Mouse (Mus musculus): ENCODE measurements at regions not wholly inside any gene's neighbourhood (a gene's known extent, or its start where the extent isn't known, plus 50 kb on each side); places are given as distances from the start of the nearest gene placed in this dataset.
A peak's percentile ranks its signal among the peaks of the same experiment; 100 is the strongest.

DNA sequence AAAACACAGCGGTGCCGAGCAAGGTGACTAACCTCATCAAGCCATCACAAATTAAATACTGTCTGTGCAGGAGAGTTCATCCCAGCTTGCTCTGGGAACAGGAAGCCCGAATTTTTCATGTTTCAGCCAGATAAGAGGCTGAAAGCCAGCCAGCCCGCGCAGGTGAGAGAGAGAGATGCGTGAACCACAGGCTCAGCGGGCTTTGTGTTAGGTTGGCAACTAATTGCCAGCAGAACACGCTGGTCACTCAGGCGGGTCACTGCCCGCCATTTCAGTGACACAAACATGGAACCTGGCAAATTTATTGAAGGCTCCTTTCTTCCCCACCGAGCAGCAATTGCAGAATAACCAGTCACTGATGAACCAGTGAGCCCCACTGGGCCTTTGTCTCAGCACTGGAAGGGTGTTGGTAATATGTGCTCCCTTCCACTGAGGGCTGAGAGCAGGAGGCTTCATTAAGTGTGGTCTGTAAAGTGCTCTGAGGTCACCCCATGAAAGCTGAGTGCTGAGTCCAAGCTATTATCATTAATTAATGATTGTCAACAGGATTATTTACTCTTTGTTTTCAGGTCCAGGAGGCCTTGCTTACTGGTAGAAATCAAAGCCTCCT, 282.6 kb upstream of the Kirrel3 start:
- Histone ChIP-seq H3K27ac (ENCODE audit: insufficient read depth, low read length) (no peak overlapping the region), H3K4me1 (ENCODE audit: control insufficient read depth, insufficient read depth, low read length) (peaks cover 4% of the 10 kb centered on the region; the same call in 1 of the 2 replicates), H3K4me3 (replicated peaks; ENCODE audit: insufficient read depth, low read depth, low read length) (peak overlapping the region; percentile 1), H3K27me3 (ENCODE audit: control insufficient read depth, insufficient read depth, low read length) (no peaks in the 10 kb centered on the region)
- peak; percentile 20 to 25 for DNase-seq
- 12% methylated on average over 11 of the region's 11 CpGs for WGBS
- no peak for TF ChIP-seq CTCF (IDR thresholded peaks at IDR 0.05; ENCODE audit: borderline replicate concordance, insufficient read depth, low read depth, low read length)
- TF ChIP-seq POLR2A (IDR thresholded peaks at IDR 0.05; ENCODE audit: borderline replicate concordance, insufficient read depth, low read length) = no peak

DNA sequence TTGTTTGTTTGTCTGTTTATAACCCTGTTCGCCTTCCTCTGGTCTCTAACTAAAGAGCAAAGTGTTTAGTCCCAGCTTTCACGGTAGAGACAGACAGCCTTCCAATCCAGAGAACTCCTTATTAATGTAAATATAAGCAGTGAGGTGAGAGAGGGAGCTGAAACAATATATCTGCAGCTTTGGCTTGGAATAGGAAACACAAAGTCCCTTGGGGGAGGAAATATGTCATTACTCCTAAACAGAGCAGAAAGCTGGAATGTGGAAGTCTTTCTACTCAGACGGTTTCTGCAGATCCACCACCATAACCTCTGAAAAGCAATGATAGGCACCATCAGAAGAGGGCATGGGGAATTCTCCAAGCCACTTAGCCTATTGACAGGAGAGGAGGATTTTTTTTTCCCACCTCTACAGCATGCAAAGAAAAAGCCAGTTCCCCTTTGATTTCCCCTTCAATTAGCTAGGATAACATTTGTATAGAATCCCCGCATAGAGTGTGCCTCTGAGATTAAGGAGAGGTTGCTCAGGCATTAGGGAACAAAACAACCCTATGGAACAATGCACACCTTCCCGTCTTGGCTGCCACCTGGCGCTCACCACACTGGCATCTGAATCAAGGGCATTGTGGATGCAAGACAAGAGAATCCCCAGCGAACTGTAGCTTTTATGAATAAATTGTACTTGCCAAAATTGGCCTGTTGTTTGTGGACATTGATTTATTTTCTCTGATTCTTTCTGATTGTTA, 281.9 kb upstream of the Kirrel3 start:
- no peak overlapping the region; the same call in 1 of the 2 replicates for H3K27ac ChIP-seq (ENCODE audit: insufficient read depth, low read length)
- no peak overlapping the region for H3K4me3 ChIP-seq (replicated peaks; ENCODE audit: insufficient read depth, low read depth, low read length)
- WGBS = 90% methylated on average over 7 of the region's 7 CpGs
- peaks cover 4% of the 10 kb centered on the region; the same call in 1 of the 2 replicates for H3K4me1 ChIP-seq (ENCODE audit: control insufficient read depth, insufficient read depth, low read length)
- no peak for DNase-seq
- TF ChIP-seq CTCF (IDR thresholded peaks at IDR 0.05; ENCODE audit: borderline replicate concordance, insufficient read depth, low read depth, low read length) = no peak
- no peak for TF ChIP-seq POLR2A (IDR thresholded peaks at IDR 0.05; ENCODE audit: borderline replicate concordance, insufficient read depth, low read length)
- H3K27me3 ChIP-seq (ENCODE audit: control insufficient read depth, insufficient read depth, low read length) = no peaks in the 10 kb centered on the region

DNA sequence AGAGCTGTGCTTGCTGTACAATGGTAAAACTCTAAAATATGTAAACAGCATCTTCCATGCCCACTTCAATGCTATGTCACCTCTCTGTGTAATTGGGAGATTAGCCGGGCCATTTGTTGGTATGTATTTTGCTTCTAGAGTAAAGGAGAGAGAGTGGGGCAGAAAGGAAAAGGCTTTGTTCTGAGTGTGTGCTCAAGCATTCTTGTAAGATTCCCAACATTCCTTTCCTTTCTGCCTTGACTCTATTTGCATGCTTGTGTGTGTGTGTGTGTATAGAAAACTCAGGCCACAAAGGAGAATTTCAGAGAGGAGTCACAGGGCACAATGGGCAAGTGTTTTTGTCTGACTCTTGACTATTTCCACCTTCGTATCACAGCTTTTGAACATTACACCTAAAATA, 281.2 kb upstream of the Kirrel3 start:
- WGBS = 89% methylated on average over 2 of the region's 2 CpGs
- Histone ChIP-seq H3K27me3 (ENCODE audit: control insufficient read depth, insufficient read depth, low read length) (no peaks in the 10 kb centered on the region), H3K4me3 (replicated peaks; ENCODE audit: insufficient read depth, low read depth, low read length) (no peak overlapping the region), H3K4me1 (ENCODE audit: control insufficient read depth, insufficient read depth, low read length) (peaks cover 4% of the 10 kb centered on the region; the same call in 1 of the 2 replicates), H3K27ac (ENCODE audit: insufficient read depth, low read length) (no peak overlapping the region)
- DNase-seq = no peak
- TF ChIP-seq CTCF (IDR thresholded peaks at IDR 0.05; ENCODE audit: borderline replicate concordance, insufficient read depth, low read depth, low read length) = no peak
- no peak for TF ChIP-seq POLR2A (IDR thresholded peaks at IDR 0.05; ENCODE audit: borderline replicate concordance, insufficient read depth, low read length)

DNA sequence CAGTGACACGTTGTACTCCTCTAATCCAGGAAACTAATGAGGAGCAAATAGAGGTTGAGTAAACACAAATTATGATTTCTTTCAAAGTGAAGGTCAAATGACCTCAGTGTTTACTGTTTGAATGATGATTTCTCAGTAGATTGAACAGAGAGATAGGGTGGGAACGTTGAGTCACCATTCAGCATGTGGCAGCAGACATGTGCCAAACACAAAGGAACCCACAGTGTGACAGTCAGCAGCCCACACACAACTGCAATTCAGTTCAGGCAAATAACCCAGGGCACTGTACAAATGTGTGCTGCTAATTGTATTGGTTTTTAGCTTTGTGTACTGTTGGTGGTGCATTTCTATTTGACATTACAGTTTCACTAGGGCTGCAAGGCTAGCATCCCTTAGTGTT, 254.1 kb upstream of the Kirrel3 start:
- Histone ChIP-seq H3K27me3 (ENCODE audit: control insufficient read depth, insufficient read depth, low read length) (no peaks in the 10 kb centered on the region), H3K4me1 (ENCODE audit: control insufficient read depth, insufficient read depth, low read length) (no peaks in the 10 kb centered on the region), H3K4me3 (replicated peaks; ENCODE audit: insufficient read depth, low read depth, low read length) (no peak overlapping the region), H3K27ac (ENCODE audit: insufficient read depth, low read length) (no peak overlapping the region)
- DNase-seq = no peak
- TF ChIP-seq CTCF (IDR thresholded peaks at IDR 0.05; ENCODE audit: borderline replicate concordance, insufficient read depth, low read depth, low read length) = no peak
- TF ChIP-seq POLR2A (IDR thresholded peaks at IDR 0.05; ENCODE audit: borderline replicate concordance, insufficient read depth, low read length) = no peak
- WGBS = 35% methylated on average over 2 of the region's 2 CpGs

DNA sequence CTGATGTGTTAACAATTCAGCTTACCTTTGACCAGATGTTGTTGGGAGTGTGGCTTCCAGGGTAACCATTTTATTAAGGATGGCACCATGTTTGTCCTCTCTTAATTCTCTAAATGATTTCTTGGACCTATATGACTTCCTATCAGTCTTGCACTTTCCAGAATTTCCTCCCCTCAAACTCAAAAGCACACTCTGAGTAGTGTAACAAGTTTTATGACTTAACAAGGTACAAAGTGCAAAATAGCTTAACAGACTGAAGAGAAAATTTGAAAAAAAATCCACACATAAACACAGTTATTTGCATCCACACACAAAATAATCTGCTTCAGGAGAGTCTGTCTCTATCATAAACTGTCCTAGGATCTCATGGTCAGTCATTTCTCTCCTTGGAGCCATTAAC, 251.0 kb upstream of the Kirrel3 start:
- no peaks in the 10 kb centered on the region for H3K4me1 ChIP-seq (ENCODE audit: control insufficient read depth, insufficient read depth, low read length)
- no peaks in the 10 kb centered on the region for H3K27me3 ChIP-seq (ENCODE audit: control insufficient read depth, insufficient read depth, low read length)
- TF ChIP-seq POLR2A (IDR thresholded peaks at IDR 0.05; ENCODE audit: borderline replicate concordance, insufficient read depth, low read length) = no peak
- TF ChIP-seq CTCF (IDR thresholded peaks at IDR 0.05; ENCODE audit: borderline replicate concordance, insufficient read depth, low read depth, low read length) = no peak
- DNase-seq = no peak
- H3K4me3 ChIP-seq (replicated peaks; ENCODE audit: insufficient read depth, low read depth, low read length) = no peak overlapping the region
- H3K27ac ChIP-seq (ENCODE audit: insufficient read depth, low read length) = no peak overlapping the region

DNA sequence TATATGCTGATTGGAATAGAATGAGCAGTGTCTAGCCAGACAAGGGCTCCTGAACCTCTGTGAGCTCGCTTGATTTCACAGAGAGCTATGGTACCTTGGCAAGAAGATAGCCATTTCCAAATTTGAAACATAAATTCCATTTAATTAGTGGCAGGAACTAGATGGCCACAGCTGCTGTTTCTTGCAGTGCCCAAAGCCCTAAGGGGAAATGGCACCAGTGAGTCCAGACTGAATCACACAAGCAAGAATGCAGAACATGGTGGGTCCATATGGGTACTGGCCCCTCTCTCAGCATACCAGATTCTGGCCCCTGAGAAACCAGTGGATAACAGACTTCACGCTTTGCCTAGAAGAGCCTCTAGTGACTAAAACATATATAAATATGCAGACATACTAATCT, 246.2 kb upstream of the Kirrel3 start:
- 90% methylated on average over 2 of the region's 2 CpGs for WGBS
- DNase-seq = no peak
- peaks cover 10% of the 10 kb centered on the region; the same call in 1 of the 2 replicates for H3K4me1 ChIP-seq (ENCODE audit: control insufficient read depth, insufficient read depth, low read length)
- H3K27ac ChIP-seq (ENCODE audit: insufficient read depth, low read length) = no peak overlapping the region
- TF ChIP-seq CTCF (IDR thresholded peaks at IDR 0.05; ENCODE audit: borderline replicate concordance, insufficient read depth, low read depth, low read length) (no peak), POLR2A (IDR thresholded peaks at IDR 0.05; ENCODE audit: borderline replicate concordance, insufficient read depth, low read length) (no peak)
- H3K4me3 ChIP-seq (replicated peaks; ENCODE audit: insufficient read depth, low read depth, low read length) = no peak overlapping the region
- H3K27me3 ChIP-seq (ENCODE audit: control insufficient read depth, insufficient read depth, low read length) = no peaks in the 10 kb centered on the region

DNA sequence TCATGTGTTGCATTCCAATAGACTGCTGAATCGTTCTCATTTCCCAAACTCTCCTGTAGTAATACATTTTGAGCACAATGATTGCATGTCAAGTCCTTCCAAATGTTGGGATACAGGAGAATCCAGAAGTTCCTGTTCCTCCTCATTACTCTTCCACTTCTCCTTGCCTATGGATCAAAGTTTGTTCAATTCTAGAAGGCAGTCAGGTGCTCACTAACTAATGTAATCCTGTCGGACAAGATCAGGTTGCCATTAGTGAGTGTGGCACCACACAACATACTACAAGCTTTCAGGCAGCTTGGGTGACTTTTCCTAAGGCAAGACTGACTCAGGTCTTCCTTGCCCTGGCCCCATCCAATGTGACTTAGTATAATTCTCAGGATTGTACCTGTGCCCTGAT, 242.0 kb upstream of the Kirrel3 start:
- DNase-seq = no peak
- Histone ChIP-seq H3K27ac (ENCODE audit: insufficient read depth, low read length) (no peak overlapping the region), H3K27me3 (ENCODE audit: control insufficient read depth, insufficient read depth, low read length) (no peaks in the 10 kb centered on the region), H3K4me1 (ENCODE audit: control insufficient read depth, insufficient read depth, low read length) (peaks cover 10% of the 10 kb centered on the region; the same call in 1 of the 2 replicates), H3K4me3 (replicated peaks; ENCODE audit: insufficient read depth, low read depth, low read length) (no peak overlapping the region)
- TF ChIP-seq POLR2A (IDR thresholded peaks at IDR 0.05; ENCODE audit: borderline replicate concordance, insufficient read depth, low read length) = no peak
- TF ChIP-seq CTCF (IDR thresholded peaks at IDR 0.05; ENCODE audit: borderline replicate concordance, insufficient read depth, low read depth, low read length) = no peak
- WGBS = 98% methylated on average over 2 of the region's 2 CpGs

DNA sequence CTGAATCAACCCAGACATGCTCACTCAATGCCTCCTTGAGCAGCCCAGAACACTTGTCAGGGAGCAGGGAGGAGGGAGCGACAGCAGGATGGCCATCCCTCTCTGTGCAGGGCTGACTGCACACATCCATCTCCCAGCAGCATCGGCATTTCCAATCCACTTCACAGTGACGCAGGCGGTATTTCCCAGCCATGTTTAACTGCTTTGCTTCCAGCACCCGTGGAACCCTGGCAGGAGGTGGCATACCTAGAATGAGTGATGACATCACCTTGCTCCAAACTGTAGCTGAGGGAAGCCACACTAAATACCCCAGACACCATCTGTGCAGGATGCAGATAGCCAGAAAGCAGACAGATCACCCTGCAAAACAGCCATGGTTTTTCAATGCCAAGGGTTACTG, 241.1 kb upstream of the Kirrel3 start:
- peak; percentile 81 to 93 for DNase-seq
- WGBS = 11% methylated on average over 5 of the region's 5 CpGs
- peak overlapping the region; percentile 3 for H3K4me3 ChIP-seq (replicated peaks; ENCODE audit: insufficient read depth, low read depth, low read length)
- TF ChIP-seq CTCF (IDR thresholded peaks at IDR 0.05; ENCODE audit: borderline replicate concordance, insufficient read depth, low read depth, low read length) (no peak), POLR2A (IDR thresholded peaks at IDR 0.05; ENCODE audit: borderline replicate concordance, insufficient read depth, low read length) (no peak)
- H3K27me3 ChIP-seq (ENCODE audit: control insufficient read depth, insufficient read depth, low read length) = no peaks in the 10 kb centered on the region
- no peak overlapping the region for H3K27ac ChIP-seq (ENCODE audit: insufficient read depth, low read length)
- H3K4me1 ChIP-seq (ENCODE audit: control insufficient read depth, insufficient read depth, low read length) = peaks cover 10% of the 10 kb centered on the region; the same call in 1 of the 2 replicates

All from cerebellum, adult 2 months (tissue).